Mouse (Mus musculus) testis, adult 2 months (tissue): ENCODE data around the gene Myadm.
"Not testable (repeated sequence)": the region's sequence is repeated elsewhere in the genome, so short reads cannot be mapped to it uniquely, and the experiment has no call there.

Experiments used
- CTCF ChIP-seq: fragments of 200-500 bp; IDR thresholded peaks from 2 replicates; pipeline ENCODE4 v1.5.1; 2012; ENCODE audit warnings: low read depth, mild to moderate bottlenecking, inconsistent platforms, low read length, moderate library complexity; ENCODE audit not compliant: control insufficient read depth, insufficient read depth, insufficient replicate concordance
- POLR2A ChIP-seq: fragments of 200-500 bp; IDR thresholded peaks from 2 replicates; pipeline ENCODE4 v1.6.1; 2012; ENCODE audit warnings: low read depth, mild to moderate bottlenecking, inconsistent platforms, low read length, moderate library complexity; ENCODE audit not compliant: control insufficient read depth

- TF ChIP-seq CTCF, POLR2A: not testable (repeated sequence)
These were observed 3.4 kb downstream of the Myadm start for GRCm38 (mm10) chr7:3292271-3292670.
